Mouse (Mus musculus) erythroblast, embryonic 14.5 days (primary cell): ENCODE data around the gene Tax1bp1.

ENCODE experiments used
- GATA1 ChIP-seq: IDR thresholded peaks from 2 replicates; pipeline ENCODE4 v1.6.1; 2012; ENCODE audit warnings: low read length, inconsistent platforms, mixed read lengths
- TAL1 ChIP-seq: IDR thresholded peaks from 3 replicates; pipeline ENCODE4 v1.6.1; 2012; ENCODE audit warnings: low read length, inconsistent platforms, mixed read lengths

GRCm38 (mm10) chr6:52752832-52753231 is 39.3 kb downstream of the Tax1bp1 start:
- TF ChIP-seq GATA1, result no peak
- TF ChIP-seq TAL1, result no peak
